Mouse (Mus musculus) hindbrain, embryonic 15.5 days (tissue): ENCODE measurements around the gene Tnfsfm13. TPM values are rescaled to one million over a fixed set of nuclear protein-coding genes. Genes with fewer than 3 reads are reported as not detected.

Experiments used
- ATAC-seq: fragments of 200-750 bp; cut with Nextera tagmentation; 2 replicates; pipeline ENCODE4 v1.8.0; 2017; ENCODE audit warnings: low read depth, moderate number of reproducible peaks, moderate TSS enrichment; ENCODE audit not compliant: low FRiP score
- H3K27ac ChIP-seq: fragments of 300-500 bp; sonication (generic); replicated peaks from 2 replicates; pipeline ENCODE4 v1.5.1; 2015; ENCODE audit warnings: mild to moderate bottlenecking, inconsistent platforms
- H3K27me3 ChIP-seq: fragments of 300-500 bp; sonication (generic); 2 replicates; pipeline ENCODE4 v1.6.1; 2015; ENCODE audit warnings: control low read depth, inconsistent platforms
- H3K36me3 ChIP-seq: fragments of 300-500 bp; sonication (generic); 2 replicates; pipeline ENCODE4 v1.6.1; 2015; ENCODE audit warnings: control low read depth, inconsistent platforms
- H3K4me1 ChIP-seq: fragments of 300-500 bp; sonication (generic); replicated peaks from 2 replicates; pipeline ENCODE4 v1.6.1; 2015; ENCODE audit warnings: control low read depth, inconsistent platforms
- H3K4me2 ChIP-seq: fragments of 300-500 bp; sonication (generic); 2 replicates; pipeline ENCODE4 v1.6.1; 2015; ENCODE audit warnings: moderate library complexity, mild to moderate bottlenecking, inconsistent platforms
- H3K4me3 ChIP-seq: fragments of 300-500 bp; sonication (generic); 2 replicates; pipeline ENCODE4 v1.5.1; 2015; ENCODE audit warnings: mild to moderate bottlenecking, inconsistent platforms
- H3K9ac ChIP-seq: fragments of 300-500 bp; sonication (generic); 2 replicates; pipeline ENCODE4 v1.6.1; 2015; ENCODE audit warnings: inconsistent platforms
- H3K9me3 ChIP-seq: fragments of 300-500 bp; sonication (generic); 2 replicates; pipeline ENCODE4 v1.6.1; 2016; ENCODE audit warnings: control low read depth, inconsistent platforms
- WGBS: fragments of 180-500 bp; shearing (Covaris S2); methylation state at CpG from one replicate; pipeline ENCODE4 v1.1.7; 2015; 5-methylcytosine and 5-hydroxymethylcytosine counted together
- polyA plus RNA-seq: library from polyadenylated mRNA; unstranded; fragments of >200 nt; fragmentation: Nextera tagmentation; extraction: Ambion mirVana; gene quantifications from 2 replicates; pipeline ENCODE4 v1.2.1, GENCODE M21; 2015

The Tnfsfm13 gene
- polyA plus RNA-seq, 1 experiment from 2014 or later, result 1.9 TPM

GRCm38 (mm10) chr11:69670786-69671725, 24.8 kb downstream of the Tnfsfm13 start:
- peak overlapping the region; percentile 94 for H3K27ac ChIP-seq
- peak overlapping the region; percentile 74 for H3K4me2 ChIP-seq
- H3K9ac ChIP-seq, result peak overlapping the region; percentile 82
- H3K9me3 ChIP-seq, result no peaks in the 10 kb centered on the region
- H3K4me3 ChIP-seq, result peak overlapping the region; percentile 85
- under 1% methylated on average over 54 of the region's 61 CpGs for WGBS
- no peaks in the 10 kb centered on the region for H3K27me3 ChIP-seq
- H3K4me1 ChIP-seq, result peaks cover 29% of the 10 kb centered on the region
- H3K36me3 ChIP-seq, result peaks cover 68% of the 10 kb centered on the region
- peak; percentile 81 for ATAC-seq

- WGBS, result 85% methylated on average over 3 of the region's 3 CpGs
Observed at GRCm38 (mm10) chr11:69666665-69667005, 29.3 kb downstream of the Tnfsfm13 start.

GRCm38 (mm10) chr11:69665961-69666664, 29.8 kb downstream of the Tnfsfm13 start, which contains the start of gene Cd68:
Gene Cd68 (minus strand): TSS chr11:69666153.
- Histone ChIP-seq H3K9ac (no peak within 1 kb of the TSS), H3K4me1 (peaks cover 37% of the 10 kb centered on the region), H3K27ac (no peak within 1 kb of the TSS), H3K4me2 (no peak within 1 kb of the TSS), H3K36me3 (peaks cover 62% of the 10 kb centered on the region), H3K9me3 (no peaks in the 10 kb centered on the region), H3K4me3 (no peak within 1 kb of the TSS), H3K27me3 (no peaks in the 10 kb centered on the region)
- no peak for ATAC-seq
- 40% methylated on average over 7 of the region's 7 CpGs for WGBS

More at GRCm38 (mm10) chr11:69666665-69667005, 29.3 kb downstream of the Tnfsfm13 start:
- ATAC-seq, result no peak
- no peak overlapping the region for H3K9ac ChIP-seq
- H3K9me3 ChIP-seq, result no peaks in the 10 kb centered on the region
- no peak overlapping the region for H3K4me3 ChIP-seq
- H3K27ac ChIP-seq, result no peak overlapping the region
- H3K36me3 ChIP-seq, result peaks cover 62% of the 10 kb centered on the region
- H3K4me1 ChIP-seq, result peaks cover 31% of the 10 kb centered on the region
- no peak overlapping the region for H3K4me2 ChIP-seq
- no peaks in the 10 kb centered on the region for H3K27me3 ChIP-seq

- peaks cover 39% of the 10 kb centered on the region for H3K4me1 ChIP-seq
- peaks cover 62% of the 10 kb centered on the region for H3K36me3 ChIP-seq
- no peaks in the 10 kb centered on the region for H3K9me3 ChIP-seq
- no peak overlapping the region for H3K4me3 ChIP-seq
- no peak overlapping the region for H3K27ac ChIP-seq
- no peak overlapping the region for H3K9ac ChIP-seq
- no peak overlapping the region for H3K4me2 ChIP-seq
- ATAC-seq, result no peak
- WGBS, result 79% methylated on average over 9 of the region's 9 CpGs
- no peaks in the 10 kb centered on the region for H3K27me3 ChIP-seq
Observed at GRCm38 (mm10) chr11:69665457-69665960, 30.4 kb downstream of the Tnfsfm13 start.

- H3K4me1 ChIP-seq, result peaks cover 34% of the 10 kb centered on the region
- no peaks in the 10 kb centered on the region for H3K9me3 ChIP-seq
- no peaks in the 10 kb centered on the region for H3K27me3 ChIP-seq
- no peak for ATAC-seq
- H3K36me3 ChIP-seq, result peaks cover 55% of the 10 kb centered on the region
- WGBS, result 93% methylated on average over 7 of the region's 7 CpGs
- no peak overlapping the region for H3K4me2 ChIP-seq
- no peak overlapping the region for H3K27ac ChIP-seq
- no peak overlapping the region for H3K4me3 ChIP-seq
- H3K9ac ChIP-seq, result no peak overlapping the region
Observed at GRCm38 (mm10) chr11:69664841-69665240, 31.1 kb downstream of the Tnfsfm13 start.

- ATAC-seq, result no peak
- 0 out of 2 replicates have a peak overlapping the region, but pooled peaks have one; percentile 6 for H3K27ac ChIP-seq
- WGBS, result 80% methylated on average over 6 of the region's 6 CpGs
Observed at GRCm38 (mm10) chr11:69663795-69664194, 32.1 kb downstream of the Tnfsfm13 start.

GRCm38 (mm10) chr11:69662967-69663671, 32.8 kb downstream of the Tnfsfm13 start:
- Histone ChIP-seq H3K27me3 (no peaks in the 10 kb centered on the region), H3K9me3 (no peaks in the 10 kb centered on the region), H3K9ac (peak overlapping the region; percentile 59), H3K4me1 (peaks cover 25% of the 10 kb centered on the region), H3K4me3 (peak overlapping the region; percentile 57), H3K27ac (peak overlapping the region; percentile 94), H3K36me3 (peaks cover 48% of the 10 kb centered on the region), H3K4me2 (peak overlapping the region; percentile 55)
- 67% methylated on average over 13 of the region's 13 CpGs for WGBS
- peak; percentile 21; the same call in 1 of the 2 replicates for ATAC-seq

More at GRCm38 (mm10) chr11:69663795-69664194, 32.1 kb downstream of the Tnfsfm13 start:
- H3K9ac ChIP-seq, result no peak overlapping the region
- peaks cover 25% of the 10 kb centered on the region for H3K4me1 ChIP-seq
- H3K4me2 ChIP-seq, result no peak overlapping the region
- no peaks in the 10 kb centered on the region for H3K27me3 ChIP-seq
- H3K4me3 ChIP-seq, result no peak overlapping the region
- H3K9me3 ChIP-seq, result no peaks in the 10 kb centered on the region
- H3K36me3 ChIP-seq, result peaks cover 48% of the 10 kb centered on the region

- peaks cover 25% of the 10 kb centered on the region for H3K4me1 ChIP-seq
- peak; percentile 96 for ATAC-seq
- WGBS, result under 1% methylated on average over 48 of the region's 48 CpGs
- H3K27me3 ChIP-seq, result no peaks in the 10 kb centered on the region
- H3K27ac ChIP-seq, result peak within 1 kb of the TSS; percentile 94
- H3K4me3 ChIP-seq, result peak within 1 kb of the TSS; percentile 57
- no peaks in the 10 kb centered on the region for H3K9me3 ChIP-seq
- peak within 1 kb of the TSS; percentile 59 for H3K9ac ChIP-seq
- peaks cover 48% of the 10 kb centered on the region for H3K36me3 ChIP-seq
- H3K4me2 ChIP-seq, result peak within 1 kb of the TSS; percentile 55
Observed at GRCm38 (mm10) chr11:69662213-69662966, 33.5 kb downstream of the Tnfsfm13 start, which contains the start of gene Mpdu1. Gene Mpdu1 (minus strand): TSS chr11:69662642.

GRCm38 (mm10) chr11:69661221-69661881, 34.5 kb downstream of the Tnfsfm13 start:
- ATAC-seq, result no peak
- peaks cover 51% of the 10 kb centered on the region for H3K36me3 ChIP-seq
- H3K9ac ChIP-seq, result peak overlapping the region; percentile 59
- peak overlapping the region; percentile 55 for H3K4me2 ChIP-seq
- H3K27me3 ChIP-seq, result no peaks in the 10 kb centered on the region
- H3K4me3 ChIP-seq, result peak overlapping the region; percentile 57
- WGBS, result 74% methylated on average over 3 of the region's 3 CpGs
- peaks cover 25% of the 10 kb centered on the region for H3K4me1 ChIP-seq
- no peaks in the 10 kb centered on the region for H3K9me3 ChIP-seq
- peak overlapping the region; percentile 94 for H3K27ac ChIP-seq

- Histone ChIP-seq H3K9ac (no peak overlapping the region), H3K27me3 (no peaks in the 10 kb centered on the region), H3K36me3 (peaks cover 37% of the 10 kb centered on the region), H3K4me3 (no peak overlapping the region), H3K9me3 (no peaks in the 10 kb centered on the region), H3K4me1 (peaks cover 28% of the 10 kb centered on the region), H3K4me2 (no peak overlapping the region), H3K27ac (no peak overlapping the region)
- 83% methylated on average over 15 of the region's 15 CpGs for WGBS
- ATAC-seq, result no peak
Observed at GRCm38 (mm10) chr11:69657462-69657881, 38.4 kb downstream of the Tnfsfm13 start.
